Mouse (Mus musculus) ES-E14 (cell line): Measurements from ENCODE around the gene Txndc11.

Source experiments
- CHD2 ChIP-seq: IDR thresholded peaks from 2 replicates; pipeline ENCODE4 v1.6.1; 2014; ENCODE audit warnings: mild to moderate bottlenecking, low read depth, low read length, inconsistent platforms
- HCFC1 ChIP-seq: IDR thresholded peaks from 2 replicates; pipeline ENCODE4 v1.6.1; 2012; ENCODE audit warnings: low read length, inconsistent platforms, borderline replicate concordance; ENCODE audit not compliant: insufficient read depth
- MAFK ChIP-seq: IDR thresholded peaks from 2 replicates; pipeline ENCODE4 v1.6.1; 2014; ENCODE audit warnings: mild to moderate bottlenecking, low read depth, low read length, inconsistent platforms; ENCODE audit not compliant: insufficient read depth
- ZC3H11A ChIP-seq: IDR thresholded peaks from 2 replicates; pipeline ENCODE4 v1.6.1; 2012; ENCODE audit warnings: low read depth, mild to moderate bottlenecking, inconsistent platforms, low read length, borderline replicate concordance
- ZNF384 ChIP-seq: IDR thresholded peaks from 2 replicates; pipeline ENCODE4 v1.6.1; 2012; ENCODE audit warnings: low read depth, low read length, inconsistent platforms

GRCm38 (mm10) chr16:11097301-11097700 is 37.1 kb downstream of the Txndc11 start:
- TF ChIP-seq HCFC1: no peak
- TF ChIP-seq ZNF384: no peak
- no peak for TF ChIP-seq ZC3H11A
- no peak for TF ChIP-seq MAFK
- TF ChIP-seq CHD2: no peak
